In the genomic region with DNA sequence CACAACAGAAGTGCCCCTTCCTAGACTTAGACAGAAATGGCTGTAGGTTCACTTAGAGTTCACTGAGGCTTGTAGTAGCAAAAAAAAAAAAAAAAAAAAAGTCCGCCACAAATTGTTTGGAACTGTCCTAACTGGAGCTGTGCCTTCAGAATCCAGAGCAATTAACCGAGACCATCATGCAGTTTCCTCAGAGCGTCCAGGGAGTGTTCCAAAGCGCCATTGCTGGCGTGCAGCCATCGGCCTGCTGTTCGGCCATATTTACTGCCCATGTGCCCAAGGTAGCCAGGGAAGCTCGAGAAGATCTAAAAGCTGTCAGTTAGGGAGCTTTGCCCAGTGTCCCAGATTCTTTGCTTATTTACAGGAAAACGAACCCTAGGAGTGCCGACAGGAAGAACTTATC, we compare ENCODE assay signal across 9 mouse cellular contexts.
A peak's percentile ranks its signal among the peaks of the same experiment; 100 is the strongest.
DNase-seq lines count a peak whose midpoint lies in the region; ATAC-seq and TF ChIP-seq lines count a peak whose summit lies in the region.
"Had no signal": no experiment of that assay in that cellular context is flagged by ENCODE, and none has a peak within 500 bp of the region (broad histone marks: within the 10 kb centered on the region; RNA-seq: fewer than 3 reads in every experiment).

No protein-coding gene starts in this region.

- intact Hi-C loops in heart, postnatal 25 days (cut with DNase I), result no loop called here

- no peak for TF ChIP-seq CTCF in lung, embryonic 14.5 days (IDR thresholded peaks at IDR 0.05; ENCODE audit: low read depth)

- no peaks in the 10 kb centered on the region for H3K4me1 ChIP-seq in lung, embryonic 14.5 days (ENCODE audit: insufficient read depth)
- H3K4me1 ChIP-seq in forebrain, embryonic 10.5 days, result peaks cover 8% of the 10 kb centered on the region

- H3K27ac ChIP-seq in lung, embryonic 14.5 days (ENCODE audit: low read depth), result no peak overlapping the region
- no peak overlapping the region for H3K27ac ChIP-seq in forebrain, embryonic 10.5 days

- peak; percentile 74 for ATAC-seq in lung, embryonic 14.5 days (ENCODE audit: insufficient read depth)

- H3K9ac ChIP-seq in lung, embryonic 14.5 days, result no peak overlapping the region

- no peak overlapping the region for H3K4me2 ChIP-seq in lung, embryonic 14.5 days

- WGBS in lung, embryonic 14.5 days, result 38% methylated on average over 10 of the region's 10 CpGs
- 85% methylated on average over 10 of the region's 10 CpGs for WGBS in forebrain, embryonic 10.5 days

- peak; percentile 91 for DNase-seq in heart, adult 11 months
- no peak for DNase-seq in heart, postnatal 25 days (ENCODE audit: low spot score)
- DNase-seq in lung, embryonic 14.5 days, result peak; percentile 78
- no peak for DNase-seq in lung, postnatal 25 days (ENCODE audit: low spot score)
- DNase-seq in cerebellum, adult 11 months, result peak; percentile 94
- peak; percentile 71 for DNase-seq in lung, postnatal 10 days
- DNase-seq in embryo, embryonic 11 days, result no peak
- DNase-seq in forebrain, embryonic 10.5 days (ENCODE audit: extremely low spot score, low spot score), result no peak
- DNase-seq: adrenal gland, adult 8-10 months had no signal

- H3K36me3 ChIP-seq in lung, embryonic 14.5 days (ENCODE audit: insufficient read depth), result no peaks in the 10 kb centered on the region
- no peaks in the 10 kb centered on the region for H3K36me3 ChIP-seq in forebrain, embryonic 10.5 days (replicated peaks)

- no peak overlapping the region for H3K4me3 ChIP-seq in lung, embryonic 14.5 days (ENCODE audit: low read depth, low read length)
- no peak overlapping the region for H3K4me3 ChIP-seq in forebrain, embryonic 10.5 days

- H3K27me3 ChIP-seq in lung, embryonic 14.5 days (ENCODE audit: insufficient read depth, low read length), result no peaks in the 10 kb centered on the region
- no peaks in the 10 kb centered on the region for H3K27me3 ChIP-seq in forebrain, embryonic 10.5 days (ENCODE audit: poor library complexity, severe bottlenecking)

- H3K9me3 ChIP-seq in lung, embryonic 14.5 days (ENCODE audit: low read depth, low read length), result no peaks in the 10 kb centered on the region
- no peaks in the 10 kb centered on the region for H3K9me3 ChIP-seq in forebrain, embryonic 10.5 days

Comparison
In these comparisons a context has a peak if more than half of its experiments do, and no peak if none do; other contexts are left out.
1. DNase-seq: peak in heart, adult 11 months (single experiment), lung, embryonic 14.5 days (single experiment), cerebellum, adult 11 months (single experiment) and lung, postnatal 10 days (single experiment); none in heart, postnatal 25 days (single experiment), lung, postnatal 25 days (single experiment), embryo, embryonic 11 days (single experiment) and forebrain, embryonic 10.5 days (single experiment).